Mouse (Mus musculus) megakaryocyte, embryonic 14.5 days (primary cell): Measurements from ENCODE around the gene Gm7697.
"Not testable (repeated sequence)": the region's sequence is repeated elsewhere in the genome, so short reads cannot be mapped to it uniquely, and the experiment has no call there.

ENCODE experiments used
- FLI1 ChIP-seq: IDR thresholded peaks from 2 replicates; pipeline ENCODE4 v1.6.1; 2012; ENCODE audit warnings: low read length, inconsistent platforms, mixed read lengths
- GATA1 ChIP-seq: IDR thresholded peaks from 3 replicates; pipeline ENCODE4 v1.6.1; 2012; ENCODE audit warnings: mixed read lengths, low read length, inconsistent platforms, borderline replicate concordance

DNA sequence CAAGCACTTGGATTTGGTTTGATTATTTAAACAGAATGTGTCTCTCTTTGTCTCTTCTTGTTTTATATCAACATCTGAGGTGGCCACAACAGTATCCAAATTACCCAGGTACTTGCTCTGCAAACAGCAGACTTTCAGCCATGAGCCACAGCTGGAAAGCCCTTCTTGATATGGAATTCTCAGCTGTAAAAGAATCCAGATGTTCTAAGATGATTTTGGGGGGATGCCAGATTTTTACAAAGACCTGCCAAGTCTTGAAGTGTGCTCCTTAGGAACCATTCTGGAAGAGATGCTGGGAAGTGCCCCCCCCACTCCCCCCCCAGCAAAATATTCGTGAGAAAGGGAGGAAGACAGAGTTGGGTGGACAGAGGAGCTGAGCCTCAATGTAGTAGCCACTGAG is 17.6 kb upstream of the Gm7697 start:
- TF ChIP-seq GATA1, FLI1: not testable (repeated sequence)
